Comparison of ENCODE assay signal across 24 mouse cellular contexts in genomic region chr3:103182821-103183220, GRCm38 (mm10).
"Had no signal": no experiment of that assay in that cellular context is flagged by ENCODE, and none has a peak within 500 bp of the region (broad histone marks: within the 10 kb centered on the region; RNA-seq: fewer than 3 reads in every experiment).

No protein-coding gene starts in this region.

- ATAC-seq: liver, postnatal 0 days; lung, postnatal 0 days; midbrain, embryonic 13.5 days; midbrain, embryonic 15.5 days had no signal

- H3K4me3 ChIP-seq: liver, embryonic 15.5 days; lung, embryonic 15.5 days; megakaryocyte, embryonic 14.5 days; midbrain, embryonic 13.5 days; midbrain, embryonic 15.5 days; myocyte; neural tube, embryonic 13.5 days; neural tube, embryonic 15.5 days; stomach, embryonic 15.5 days had no signal

- H3K9me3 ChIP-seq: liver, embryonic 15.5 days; lung, embryonic 15.5 days; megakaryocyte, embryonic 14.5 days; midbrain, embryonic 13.5 days; midbrain, embryonic 15.5 days; neural tube, embryonic 13.5 days; neural tube, embryonic 15.5 days; stomach, embryonic 15.5 days had no signal

- DNase-seq: liver, postnatal 0 days; lung, adult 2 months; lung, postnatal 14 days; lung, postnatal 36 days; retina, postnatal 1 day; right cerebral cortex, adult 18-20 months; right cerebral cortex, postnatal 25 days; right cerebral cortex, postnatal 4 days; thymus, adult 2 months; thymus, postnatal 25 days; thymus, postnatal 4 days had no signal

- H3K27ac ChIP-seq: liver, embryonic 15.5 days; lung, embryonic 15.5 days; macrophage; midbrain, embryonic 13.5 days; midbrain, embryonic 15.5 days; neural tube, embryonic 13.5 days; neural tube, embryonic 15.5 days; stomach, embryonic 15.5 days; stomach, postnatal 0 days had no signal

- H3K27me3 ChIP-seq: liver, embryonic 15.5 days; lung, embryonic 15.5 days; midbrain, embryonic 13.5 days; midbrain, embryonic 15.5 days; neural tube, embryonic 13.5 days; neural tube, embryonic 15.5 days; stomach, embryonic 15.5 days had no signal

- H3K4me1 ChIP-seq: liver, embryonic 15.5 days; lung, embryonic 15.5 days; midbrain, embryonic 13.5 days; midbrain, embryonic 15.5 days; neural tube, embryonic 13.5 days; neural tube, embryonic 15.5 days; stomach, embryonic 15.5 days had no signal

- H3K4me2 ChIP-seq: liver, embryonic 15.5 days; lung, embryonic 15.5 days; midbrain, embryonic 11.5 days; midbrain, embryonic 13.5 days; midbrain, embryonic 15.5 days; neural tube, embryonic 13.5 days; neural tube, embryonic 15.5 days; stomach, embryonic 15.5 days had no signal

- H3K9ac ChIP-seq: liver, embryonic 15.5 days; liver, postnatal 0 days; lung, embryonic 15.5 days; midbrain, embryonic 13.5 days; midbrain, embryonic 15.5 days; neural tube, embryonic 13.5 days; neural tube, embryonic 15.5 days; stomach, embryonic 15.5 days had no signal
